Mouse (Mus musculus) small intestine, adult 2 months (tissue): ENCODE measurements at regions not wholly inside any gene's neighbourhood (a gene's known extent, or its start where the extent isn't known, plus 50 kb on each side); places are given as distances from the start of the nearest gene placed in this dataset.

ENCODE experiments used
- H3K27ac ChIP-seq: fragments of 200-500 bp; 2 replicates; pipeline ENCODE4 v1.5.1; 2012; ENCODE audit warnings: low read depth, low read length, control low read depth, inconsistent platforms; ENCODE audit not compliant: insufficient read depth
- H3K27me3 ChIP-seq: fragments of 200-500 bp; 2 replicates; pipeline ENCODE4 v1.6.1; 2012; ENCODE audit warnings: mild to moderate bottlenecking, moderate library complexity, low read length, inconsistent platforms; ENCODE audit not compliant: control insufficient read depth, insufficient read depth
- H3K36me3 ChIP-seq: fragments of 200-500 bp; 2 replicates; pipeline ENCODE4 v1.6.1; 2012; ENCODE audit warnings: mild to moderate bottlenecking, low read length, control low read depth, inconsistent platforms; ENCODE audit not compliant: control insufficient read depth, insufficient read depth
- H3K4me1 ChIP-seq: fragments of 200-500 bp; 2 replicates; pipeline ENCODE4 v1.6.1; 2012; ENCODE audit warnings: low read length, inconsistent platforms, mixed read lengths; ENCODE audit not compliant: control insufficient read depth, insufficient read depth, insufficient read length
- H3K4me3 ChIP-seq: fragments of 200-500 bp; 2 replicates; pipeline ENCODE4 v1.5.1; 2012; ENCODE audit warnings: low read depth, mild to moderate bottlenecking, control low read depth, inconsistent platforms, low read length, moderate library complexity
- CTCF ChIP-seq: fragments of 200-500 bp; IDR thresholded peaks from 2 replicates; pipeline ENCODE4 v1.5.1; 2012; ENCODE audit warnings: low read depth, mild to moderate bottlenecking, control low read depth, inconsistent platforms, low read length, moderate library complexity, mixed read lengths; ENCODE audit not compliant: insufficient replicate concordance, insufficient read length; ENCODE audit errors: extremely low read depth
- POLR2A ChIP-seq: fragments of 200-500 bp; IDR thresholded peaks from 2 replicates; pipeline ENCODE4 v1.6.1; 2012; ENCODE audit warnings: low read depth, mild to moderate bottlenecking, control low read depth, inconsistent platforms, low read length, moderate library complexity
- WGBS: fragments of 180-500 bp; shearing (Covaris S2); methylation state at CpG from one replicate; pipeline ENCODE4 v1.1.7; 2018; 5-methylcytosine and 5-hydroxymethylcytosine counted together

- WGBS, result 68% methylated on average over 5 of the region's 5 CpGs
- Histone ChIP-seq H3K36me3 (no peaks in the 10 kb centered on the region), H3K27ac (no peak overlapping the region), H3K4me3 (no peak overlapping the region), H3K27me3 (no peaks in the 10 kb centered on the region), H3K4me1 (no peaks in the 10 kb centered on the region)
- TF ChIP-seq POLR2A (no peak), CTCF (no peak)
Measured at GRCm38 (mm10) chr8:87093081-87093480, 208.0 kb upstream of the N4bp1 start.

GRCm38 (mm10) chr8:87087451-87088095 lies 202.5 kb upstream of the N4bp1 start:
- H3K36me3 ChIP-seq, result no peaks in the 10 kb centered on the region
- H3K27me3 ChIP-seq, result no peaks in the 10 kb centered on the region
- no peaks in the 10 kb centered on the region for H3K4me1 ChIP-seq
- H3K4me3 ChIP-seq, result no peak overlapping the region
- WGBS, result 38% methylated on average over 9 of the region's 9 CpGs
- H3K27ac ChIP-seq, result no peak overlapping the region
- TF ChIP-seq POLR2A (no peak), CTCF (no peak)

GRCm38 (mm10) chr8:87078260-87078659 lies 193.2 kb upstream of the N4bp1 start:
- H3K4me3 ChIP-seq, result no peak overlapping the region
- no peak for TF ChIP-seq CTCF
- TF ChIP-seq POLR2A, result no peak
- no peaks in the 10 kb centered on the region for H3K36me3 ChIP-seq
- H3K4me1 ChIP-seq, result no peaks in the 10 kb centered on the region
- H3K27me3 ChIP-seq, result no peaks in the 10 kb centered on the region
- no peak overlapping the region for H3K27ac ChIP-seq
- WGBS, result 61% methylated on average over 6 of the region's 6 CpGs

- H3K4me1 ChIP-seq, result no peaks in the 10 kb centered on the region
- no peaks in the 10 kb centered on the region for H3K36me3 ChIP-seq
- TF ChIP-seq CTCF (no peak), POLR2A (no peak)
- 90% methylated on average over 4 of the region's 4 CpGs for WGBS
- no peaks in the 10 kb centered on the region for H3K27me3 ChIP-seq
- no peak overlapping the region for H3K27ac ChIP-seq
- no peak overlapping the region for H3K4me3 ChIP-seq
Measured at GRCm38 (mm10) chr8:87075921-87076320, 190.9 kb upstream of the N4bp1 start.

GRCm38 (mm10) chr8:87071224-87071623 lies 186.2 kb upstream of the N4bp1 start:
- TF ChIP-seq CTCF, result no peak
- TF ChIP-seq POLR2A, result no peak
- Histone ChIP-seq H3K36me3 (no peaks in the 10 kb centered on the region), H3K27me3 (no peaks in the 10 kb centered on the region), H3K4me3 (no peak overlapping the region), H3K27ac (no peak overlapping the region), H3K4me1 (no peaks in the 10 kb centered on the region)

GRCm38 (mm10) chr8:87067106-87067505 lies 182.0 kb upstream of the N4bp1 start:
- Histone ChIP-seq H3K4me1 (no peaks in the 10 kb centered on the region), H3K36me3 (no peaks in the 10 kb centered on the region)

GRCm38 (mm10) chr8:87064768-87065167 lies 179.7 kb upstream of the N4bp1 start:
- no peaks in the 10 kb centered on the region for H3K27me3 ChIP-seq
- no peaks in the 10 kb centered on the region for H3K4me1 ChIP-seq
- TF ChIP-seq POLR2A, result no peak
- TF ChIP-seq CTCF, result no peak
- no peak overlapping the region for H3K27ac ChIP-seq
- H3K36me3 ChIP-seq, result no peaks in the 10 kb centered on the region
- no peak overlapping the region for H3K4me3 ChIP-seq
- whole genome bisulfite sequencing, result 92% methylated on average over 9 of the region's 9 CpGs

More at GRCm38 (mm10) chr8:87067106-87067505, 182.0 kb upstream of the N4bp1 start:
- Histone ChIP-seq H3K27me3 (no peaks in the 10 kb centered on the region), H3K4me3 (no peak overlapping the region), H3K27ac (no peak overlapping the region)
- TF ChIP-seq POLR2A, result no peak
- no peak for TF ChIP-seq CTCF

GRCm38 (mm10) chr8:87064250-87064747 lies 179.2 kb upstream of the N4bp1 start:
- H3K4me1 ChIP-seq, result no peaks in the 10 kb centered on the region
- no peak overlapping the region for H3K4me3 ChIP-seq
- no peaks in the 10 kb centered on the region for H3K36me3 ChIP-seq
- TF ChIP-seq POLR2A (no peak), CTCF (no peak)
- no peaks in the 10 kb centered on the region for H3K27me3 ChIP-seq
- WGBS, result 72% methylated on average over 12 of the region's 12 CpGs
- H3K27ac ChIP-seq, result no peak overlapping the region
